Mouse (Mus musculus) liver, adult 2 months (tissue): ENCODE data around the gene Negr1.

Experiments
- CTCF ChIP-seq: fragments of 200-500 bp; IDR thresholded peaks from 2 replicates; pipeline ENCODE4 v1.5.1; 2011; ENCODE audit warnings: low read depth, low read length, control low read depth
- POLR2A ChIP-seq: fragments of 200-500 bp; IDR thresholded peaks from 2 replicates; pipeline ENCODE4 v1.6.1; 2011; ENCODE audit warnings: low read length, control low read depth; ENCODE audit not compliant: insufficient read depth; ENCODE audit errors: extremely low read depth

DNA sequence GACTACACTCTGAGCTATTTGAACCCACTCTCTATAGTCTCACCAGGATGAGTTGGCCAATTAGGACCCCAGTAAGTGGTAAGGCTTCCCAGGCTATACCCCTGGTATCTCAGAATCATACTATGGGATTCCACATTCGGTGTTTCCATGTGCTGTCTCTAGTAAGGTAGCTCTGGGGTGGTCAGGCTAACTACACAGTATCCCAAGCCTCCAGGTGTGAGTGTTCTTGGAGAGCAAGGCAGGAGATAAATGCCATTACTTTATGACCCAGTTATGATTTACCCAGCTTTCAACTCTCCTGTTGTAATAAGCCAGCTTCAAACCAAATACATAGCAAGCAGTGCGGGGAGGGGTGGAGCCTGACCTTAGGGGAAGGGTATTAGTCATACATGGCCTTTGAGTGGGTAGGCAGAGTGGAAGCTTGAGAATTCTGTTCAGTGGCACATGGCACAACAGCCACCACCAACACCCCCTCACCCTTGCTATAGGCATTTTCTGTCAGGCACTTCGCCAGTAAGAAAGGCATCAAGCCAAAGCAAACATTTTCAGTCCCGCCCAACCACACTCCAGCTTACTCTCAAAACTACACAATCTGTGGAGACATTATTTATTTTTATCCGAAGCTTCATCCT lies 437.7 kb downstream of the Negr1 start:
- TF ChIP-seq CTCF (no peak), POLR2A (no peak)
